Comparison of ENCODE assay signal across 8 mouse cellular contexts in genomic region chr8:70792700-70793099, GRCm38 (mm10). TPM values are rescaled to one million over a fixed set of nuclear protein-coding genes. Genes with fewer than 3 reads are reported as not detected.
A peak's percentile ranks its signal among the peaks of the same experiment; 100 is the strongest.
DNase-seq lines count a peak whose midpoint lies in the region; ATAC-seq lines count a peak whose summit lies in the region.

No protein-coding gene starts in this region.

- WGBS in hindbrain, embryonic 11.5 days, result 1% methylated on average over 20 of the region's 20 CpGs
- WGBS in limb, embryonic 12.5 days, result under 1% methylated on average over 20 of the region's 20 CpGs
- 1% methylated on average over 20 of the region's 20 CpGs for WGBS in midbrain, embryonic 12.5 days

- H3K27me3 ChIP-seq in hindbrain, embryonic 11.5 days (ENCODE audit: control insufficient read depth, insufficient read depth, low read length), result peaks cover 2% of the 10 kb centered on the region; the same call in 1 of the 2 replicates
- H3K27me3 ChIP-seq in limb, embryonic 12.5 days, result peaks cover 17% of the 10 kb centered on the region
- H3K27me3 ChIP-seq in midbrain, embryonic 12.5 days, result peaks cover 44% of the 10 kb centered on the region

- peak; percentile 82 for DNase-seq in thymus, postnatal 4 days
- DNase-seq in thymus, adult 18-20 months, result no peak
- DNase-seq in cerebellum, adult 18-20 months, result peak; percentile 65
- no peak for DNase-seq in hindbrain, embryonic 11.5 days (ENCODE audit: low spot score)
- no peak for DNase-seq in thymus, postnatal 25 days
- DNase-seq in frontal cortex, postnatal 14 days (ENCODE audit: low spot score in 2 of 2), result no peak

- no peaks in the 10 kb centered on the region for H3K9me3 ChIP-seq in hindbrain, embryonic 11.5 days (ENCODE audit: control insufficient read depth, low read length)
- H3K9me3 ChIP-seq in limb, embryonic 12.5 days, result no peaks in the 10 kb centered on the region
- no peaks in the 10 kb centered on the region for H3K9me3 ChIP-seq in midbrain, embryonic 12.5 days

- ATAC-seq in hindbrain, embryonic 11.5 days (ENCODE audit: low FRiP score), result no peak; the same call in 1 of the 2 replicates
- peak; percentile 49 for ATAC-seq in limb, embryonic 12.5 days (ENCODE audit: insufficient number of reproducible peaks, insufficient read depth, low FRiP score, low TSS enrichment, low read depth)
- peak; percentile 50 for ATAC-seq in midbrain, embryonic 12.5 days (ENCODE audit: low FRiP score, low read depth)

- no peaks in the 10 kb centered on the region for H3K36me3 ChIP-seq in hindbrain, embryonic 11.5 days (ENCODE audit: control insufficient read depth, insufficient read depth, low read length)
- H3K36me3 ChIP-seq in limb, embryonic 12.5 days, result peaks cover 21% of the 10 kb centered on the region
- peaks cover 16% of the 10 kb centered on the region for H3K36me3 ChIP-seq in midbrain, embryonic 12.5 days

- peak overlapping the region; percentile 48 for H3K4me3 ChIP-seq in hindbrain, embryonic 11.5 days (ENCODE audit: low read depth, low read length)
- peak overlapping the region; percentile 73 for H3K4me3 ChIP-seq in limb, embryonic 12.5 days (replicated peaks)
- H3K4me3 ChIP-seq in midbrain, embryonic 12.5 days, result peak overlapping the region; percentile 62

- H3K4me2 ChIP-seq in hindbrain, embryonic 11.5 days (replicated peaks; ENCODE audit: low read depth, low read length), result peak overlapping the region; percentile 63
- H3K4me2 ChIP-seq in limb, embryonic 12.5 days, result peak overlapping the region; percentile 70
- H3K4me2 ChIP-seq in midbrain, embryonic 12.5 days (replicated peaks), result peak overlapping the region; percentile 77

- H3K9ac ChIP-seq in hindbrain, embryonic 11.5 days (ENCODE audit: low read depth, low read length), result peak overlapping the region; percentile 21; the same call in 1 of the 2 replicates
- H3K9ac ChIP-seq in limb, embryonic 12.5 days (replicated peaks), result peak overlapping the region; percentile 87; the same call in 1 of the 2 replicates
- H3K9ac ChIP-seq in midbrain, embryonic 12.5 days (replicated peaks), result peak overlapping the region; percentile 83

- H3K4me1 ChIP-seq in hindbrain, embryonic 11.5 days (replicated peaks; ENCODE audit: control insufficient read depth, insufficient read depth, low read length), result peaks cover 12% of the 10 kb centered on the region
- peaks cover 53% of the 10 kb centered on the region for H3K4me1 ChIP-seq in limb, embryonic 12.5 days (replicated peaks)
- peaks cover 46% of the 10 kb centered on the region for H3K4me1 ChIP-seq in midbrain, embryonic 12.5 days

- peak overlapping the region; percentile 91 for H3K27ac ChIP-seq in hindbrain, embryonic 11.5 days (ENCODE audit: low read depth, low read length)
- H3K27ac ChIP-seq in limb, embryonic 12.5 days, result peak overlapping the region; percentile 91
- peak overlapping the region; percentile 90 for H3K27ac ChIP-seq in midbrain, embryonic 12.5 days (replicated peaks)

RNA-seq across cellular contexts. Expression of gene Mast3, which starts 12.2 kb away (rescaled TPM):
- 11.2 and 12.3 TPM in 2 replicates for polyA plus RNA-seq in hindbrain, embryonic 11.5 days (2014; fragmentation: Nextera tagmentation; extraction: Ambion mirVana)
- polyA plus RNA-seq in limb, embryonic 12.5 days (2016; fragmentation: Nextera tagmentation; extraction: Ambion mirVana), result 13.2 and 14.5 TPM in 2 replicates
- polyA plus RNA-seq in midbrain, embryonic 12.5 days (2016; fragmentation: Nextera tagmentation; extraction: Ambion mirVana), result 17.1 and 18.0 TPM in 2 replicates

RNA-seq across cellular contexts. Expression of gene Il12rb1, which starts 15.5 kb away (rescaled TPM):
- 0.08 TPM in 1 of 2 replicates, not detected in the other for polyA plus RNA-seq in hindbrain, embryonic 11.5 days (2014; fragmentation: Nextera tagmentation; extraction: Ambion mirVana)
- not detected in 2 replicates for polyA plus RNA-seq in limb, embryonic 12.5 days (2016; fragmentation: Nextera tagmentation; extraction: Ambion mirVana)
- 0.08 TPM in 1 of 2 replicates, not detected in the other for polyA plus RNA-seq in midbrain, embryonic 12.5 days (2016; fragmentation: Nextera tagmentation; extraction: Ambion mirVana)

RNA-seq across cellular contexts. Expression of gene Pik3r2, which starts 16.2 kb away (rescaled TPM):
- 31.5 and 36.5 TPM in 2 replicates for polyA plus RNA-seq in hindbrain, embryonic 11.5 days (2014; fragmentation: Nextera tagmentation; extraction: Ambion mirVana)
- 80.2 and 80.6 TPM in 2 replicates for polyA plus RNA-seq in limb, embryonic 12.5 days (2016; fragmentation: Nextera tagmentation; extraction: Ambion mirVana)
- polyA plus RNA-seq in midbrain, embryonic 12.5 days (2016; fragmentation: Nextera tagmentation; extraction: Ambion mirVana), result 73.4 and 74.6 TPM in 2 replicates

RNA-seq across cellular contexts. Expression of gene Mpv17l2, which starts 32.0 kb away (rescaled TPM):
- polyA plus RNA-seq in hindbrain, embryonic 11.5 days (2014; fragmentation: Nextera tagmentation; extraction: Ambion mirVana), result 38.7 and 40.6 TPM in 2 replicates
- polyA plus RNA-seq in limb, embryonic 12.5 days (2016; fragmentation: Nextera tagmentation; extraction: Ambion mirVana), result 25.8 and 29.0 TPM in 2 replicates
- 35.4 and 37.3 TPM in 2 replicates for polyA plus RNA-seq in midbrain, embryonic 12.5 days (2016; fragmentation: Nextera tagmentation; extraction: Ambion mirVana)

RNA-seq across cellular contexts. Expression of gene Rab3a, which starts 38.2 kb away (rescaled TPM):
- polyA plus RNA-seq in hindbrain, embryonic 11.5 days (2014; fragmentation: Nextera tagmentation; extraction: Ambion mirVana), result 91.5 and 94.3 TPM in 2 replicates
- polyA plus RNA-seq in limb, embryonic 12.5 days (2016; fragmentation: Nextera tagmentation; extraction: Ambion mirVana), result 13.7 and 13.8 TPM in 2 replicates
- 98.9 and 102 TPM in 2 replicates for polyA plus RNA-seq in midbrain, embryonic 12.5 days (2016; fragmentation: Nextera tagmentation; extraction: Ambion mirVana)

Comparison
In these comparisons a context has a peak if more than half of its experiments do, and no peak if none do; other contexts are left out.
1. DNase-seq: peak in thymus, postnatal 4 days (single experiment) and cerebellum, adult 18-20 months (2 of 2); none in thymus, adult 18-20 months (0 of 2), hindbrain, embryonic 11.5 days (single experiment), thymus, postnatal 25 days (single experiment) and frontal cortex, postnatal 14 days (0 of 2).
2. H3K9ac ChIP-seq: peak in every context shown above with its lines; median percentile 87 in limb, embryonic 12.5 days; 83 in midbrain, embryonic 12.5 days; 21 in hindbrain, embryonic 11.5 days.
3. Peak in every context shown above with its lines, with median percentiles within 50 percentile points of each other: H3K27ac ChIP-seq, H3K4me2 ChIP-seq and H3K4me3 ChIP-seq.